Mouse (Mus musculus) intestine, embryonic 14.5 days (tissue): ENCODE data around the gene Slc43a3. TPM values are rescaled to one million over a fixed set of nuclear protein-coding genes. Genes with fewer than 3 reads are reported as not detected.
A peak's percentile ranks its signal among the peaks of the same experiment; 100 is the strongest.

Source experiments
- ATAC-seq: fragments of 200-750 bp; cut with Nextera tagmentation; replicated peaks from 2 replicates; pipeline ENCODE4 v1.8.0; 2017; ENCODE audit warnings: low read depth, moderate number of reproducible peaks, moderate TSS enrichment, moderate library complexity; ENCODE audit not compliant: low FRiP score, low TSS enrichment
- DNase-seq: peaks from one replicate; pipeline ENCODE4 v3.0.0-alpha.2; 2018; ENCODE audit warnings: low spot score
- H3K27ac ChIP-seq: fragments of 300-500 bp; sonication (generic); 2 replicates; pipeline ENCODE4 v1.5.1; 2014; ENCODE audit warnings: low read depth, mild to moderate bottlenecking, control low read depth
- H3K27me3 ChIP-seq: fragments of 300-500 bp; sonication (generic); replicated peaks from 2 replicates; pipeline ENCODE4 v1.6.1; 2014; ENCODE audit warnings: low read length, control low read depth; ENCODE audit not compliant: control insufficient read depth, insufficient read depth
- H3K36me3 ChIP-seq: fragments of 300-500 bp; sonication (generic); 2 replicates; pipeline ENCODE4 v1.6.1; 2014; ENCODE audit warnings: low read length, control low read depth; ENCODE audit not compliant: control insufficient read depth, insufficient read depth
- H3K4me1 ChIP-seq: fragments of 300-500 bp; sonication (generic); replicated peaks from 2 replicates; pipeline ENCODE4 v1.6.1; 2014; ENCODE audit warnings: low read length, control low read depth, mixed read lengths; ENCODE audit not compliant: control insufficient read depth, insufficient read depth
- H3K4me2 ChIP-seq: fragments of 300-500 bp; sonication (generic); 2 replicates; pipeline ENCODE4 v1.6.1; 2014; ENCODE audit warnings: low read length
- H3K4me3 ChIP-seq: fragments of 300-500 bp; sonication (generic); 2 replicates; pipeline ENCODE4 v1.5.1; 2014; ENCODE audit warnings: low read depth, low read length, control low read depth, mixed read lengths
- H3K9ac ChIP-seq: fragments of 300-500 bp; sonication (generic); 2 replicates; pipeline ENCODE4 v1.6.1; 2014; ENCODE audit warnings: mild to moderate bottlenecking, low read length
- H3K9me3 ChIP-seq: fragments of 300-500 bp; sonication (generic); 2 replicates; pipeline ENCODE4 v1.6.1; 2016; ENCODE audit warnings: low read length, control low read depth; ENCODE audit not compliant: control insufficient read depth
- WGBS: fragments of 180-500 bp; shearing (Covaris S2); extraction: QIAGEN DNeasy Blood & Tissue Kit; methylation state at CpG from one replicate; pipeline ENCODE4 v1.1.7; 2014; 5-methylcytosine and 5-hydroxymethylcytosine counted together
- polyA plus RNA-seq: library from polyadenylated mRNA; unstranded; fragments of >200 nt; fragmentation: Nextera tagmentation; extraction: Ambion mirVana; gene quantifications from 2 replicates; pipeline ENCODE4 v1.2.1, GENCODE M21; 2014

Gene Slc43a3
- polyA plus RNA-seq, 1 experiment from 2014 or later = 46.7 TPM

GRCm38 (mm10) chr2:84980188-84980587, 43.8 kb downstream of the Slc43a3 start, which contains the start of gene Prg2:
Gene Prg2, plus strand, starts transcription at chr2:84980461.
- Histone ChIP-seq H3K27ac (no peak within 1 kb of the TSS), H3K27me3 (no peaks in the 10 kb centered on the region), H3K4me3 (no peak within 1 kb of the TSS), H3K4me1 (0 out of 2 replicates have a peak, but pooled peaks cover 3% of the 10 kb centered on the region), H3K9me3 (no peaks in the 10 kb centered on the region), H3K4me2 (no peak within 1 kb of the TSS), H3K36me3 (no peaks in the 10 kb centered on the region), H3K9ac (no peak within 1 kb of the TSS)
- ATAC-seq = no peak
- 54% methylated on average over 1 of the region's 1 CpGs for WGBS
- no peak for DNase-seq

- no peak within 1 kb of the TSS for H3K4me2 ChIP-seq
- WGBS = 83% methylated on average over 1 of the region's 1 CpGs
- no peaks in the 10 kb centered on the region for H3K9me3 ChIP-seq
- H3K27me3 ChIP-seq = no peaks in the 10 kb centered on the region
- DNase-seq (no peak), ATAC-seq (no peak)
- no peak within 1 kb of the TSS for H3K27ac ChIP-seq
- no peak within 1 kb of the TSS for H3K4me3 ChIP-seq
- no peaks in the 10 kb centered on the region for H3K36me3 ChIP-seq
- H3K9ac ChIP-seq = no peak within 1 kb of the TSS
- H3K4me1 ChIP-seq = no peaks in the 10 kb centered on the region
Observed at GRCm38 (mm10) chr2:84987930-84988329, 51.6 kb downstream of the Slc43a3 start, which contains the start of gene Prg3. Gene Prg3, plus strand, starts transcription at chr2:84988215.

GRCm38 (mm10) chr2:84996376-84996775, 60.0 kb downstream of the Slc43a3 start:
- peak; percentile 20 for DNase-seq
- 90% methylated on average over 2 of the region's 2 CpGs for WGBS

GRCm38 (mm10) chr2:84999486-85000181, 63.3 kb downstream of the Slc43a3 start:
- Histone ChIP-seq H3K27ac (peak overlapping the region; percentile 41; the same call in 1 of the 2 replicates), H3K27me3 (no peaks in the 10 kb centered on the region), H3K9ac (no peak overlapping the region), H3K4me2 (no peak overlapping the region), H3K4me3 (no peak overlapping the region), H3K36me3 (no peaks in the 10 kb centered on the region), H3K9me3 (no peaks in the 10 kb centered on the region), H3K4me1 (no peaks in the 10 kb centered on the region)
- DNase-seq (no peak), ATAC-seq (no peak)
- 77% methylated on average over 3 of the region's 3 CpGs for WGBS

More at GRCm38 (mm10) chr2:84996376-84996775, 60.0 kb downstream of the Slc43a3 start:
- Histone ChIP-seq H3K9ac (no peak overlapping the region), H3K4me1 (no peaks in the 10 kb centered on the region), H3K27me3 (no peaks in the 10 kb centered on the region), H3K4me2 (no peak overlapping the region), H3K27ac (no peak overlapping the region), H3K36me3 (no peaks in the 10 kb centered on the region), H3K9me3 (no peaks in the 10 kb centered on the region), H3K4me3 (no peak overlapping the region)
- no peak for ATAC-seq

GRCm38 (mm10) chr2:85001497-85001896, 65.1 kb downstream of the Slc43a3 start:
- Histone ChIP-seq H3K27ac (no peak overlapping the region), H3K4me1 (no peaks in the 10 kb centered on the region), H3K27me3 (no peaks in the 10 kb centered on the region), H3K4me3 (no peak overlapping the region), H3K4me2 (no peak overlapping the region), H3K9me3 (no peaks in the 10 kb centered on the region), H3K36me3 (no peaks in the 10 kb centered on the region), H3K9ac (no peak overlapping the region)
- DNase-seq (no peak), ATAC-seq (0 out of 2 replicates have a peak, but pooled peaks have one; percentile 16)
- 67% methylated on average over 13 of the region's 13 CpGs for WGBS

GRCm38 (mm10) chr2:85002575-85002974, 66.2 kb downstream of the Slc43a3 start:
- H3K9me3 ChIP-seq = no peaks in the 10 kb centered on the region
- no peaks in the 10 kb centered on the region for H3K36me3 ChIP-seq
- no peak for DNase-seq
- no peaks in the 10 kb centered on the region for H3K4me1 ChIP-seq
- no peak overlapping the region for H3K4me3 ChIP-seq
- no peak overlapping the region for H3K27ac ChIP-seq
- no peak overlapping the region for H3K9ac ChIP-seq
- no peak for ATAC-seq
- H3K4me2 ChIP-seq = no peak overlapping the region
- H3K27me3 ChIP-seq = no peaks in the 10 kb centered on the region
- WGBS = 56% methylated on average over 8 of the region's 8 CpGs

GRCm38 (mm10) chr2:85004341-85004740, 68.0 kb downstream of the Slc43a3 start:
- H3K27ac ChIP-seq = no peak overlapping the region
- H3K9ac ChIP-seq = no peak overlapping the region
- no peaks in the 10 kb centered on the region for H3K9me3 ChIP-seq
- no peak overlapping the region for H3K4me3 ChIP-seq
- H3K4me2 ChIP-seq = no peak overlapping the region
- no peaks in the 10 kb centered on the region for H3K27me3 ChIP-seq
- no peak for DNase-seq
- H3K4me1 ChIP-seq = no peaks in the 10 kb centered on the region
- ATAC-seq = no peak
- no peaks in the 10 kb centered on the region for H3K36me3 ChIP-seq
- 82% methylated on average over 4 of the region's 4 CpGs for WGBS

GRCm38 (mm10) chr2:85006600-85006999, 70.2 kb downstream of the Slc43a3 start:
- H3K4me2 ChIP-seq = no peak overlapping the region
- H3K27me3 ChIP-seq = no peaks in the 10 kb centered on the region
- ATAC-seq = no peak
- no peaks in the 10 kb centered on the region for H3K9me3 ChIP-seq
- H3K4me3 ChIP-seq = no peak overlapping the region
- DNase-seq = no peak
- H3K27ac ChIP-seq = no peak overlapping the region
- H3K36me3 ChIP-seq = no peaks in the 10 kb centered on the region
- H3K9ac ChIP-seq = no peak overlapping the region
- 73% methylated on average over 7 of the region's 7 CpGs for WGBS
- peaks cover 4% of the 10 kb centered on the region; the same call in 1 of the 2 replicates for H3K4me1 ChIP-seq

- H3K36me3 ChIP-seq = no peaks in the 10 kb centered on the region
- DNase-seq (no peak), ATAC-seq (no peak)
- 33% methylated on average over 4 of the region's 4 CpGs for WGBS
- no peaks in the 10 kb centered on the region for H3K27me3 ChIP-seq
- H3K4me1 ChIP-seq = peaks cover 7% of the 10 kb centered on the region; the same call in 1 of the 2 replicates
- no peak overlapping the region for H3K4me3 ChIP-seq
- H3K27ac ChIP-seq = no peak overlapping the region
- H3K9me3 ChIP-seq = no peaks in the 10 kb centered on the region
- H3K4me2 ChIP-seq = no peak overlapping the region
- no peak overlapping the region for H3K9ac ChIP-seq
Observed at GRCm38 (mm10) chr2:85007729-85008128, 71.3 kb downstream of the Slc43a3 start.
